Mouse (Mus musculus) kidney, adult 2 months (tissue): ENCODE data around the gene Tbc1d25. TPM values are rescaled to one million over a fixed set of nuclear protein-coding genes. Genes with fewer than 3 reads are reported as not detected.

ENCODE experiments used
- DNase-seq: peaks from one replicate; pipeline ENCODE4 v3.0.0; 2021
- H3K27ac ChIP-seq: fragments of 200-500 bp; 2 replicates; pipeline ENCODE4 v1.5.1; 2012; ENCODE audit warnings: low read depth, low read length, control low read depth, inconsistent platforms; ENCODE audit not compliant: insufficient read depth
- H3K27me3 ChIP-seq: fragments of 200-500 bp; replicated peaks from 2 replicates; pipeline ENCODE4 v1.6.1; 2012; ENCODE audit warnings: mild to moderate bottlenecking, moderate library complexity, low read length, inconsistent platforms; ENCODE audit not compliant: control insufficient read depth, insufficient read depth
- H3K36me3 ChIP-seq: fragments of 200-500 bp; 2 replicates; pipeline ENCODE4 v1.6.1; 2012; ENCODE audit warnings: mild to moderate bottlenecking, moderate library complexity, low read length, inconsistent platforms; ENCODE audit not compliant: control insufficient read depth, insufficient read depth
- H3K4me1 ChIP-seq: fragments of 200-500 bp; 2 replicates; pipeline ENCODE4 v1.6.1; 2011; ENCODE audit warnings: low read length; ENCODE audit not compliant: control insufficient read depth, insufficient read depth
- H3K4me3 ChIP-seq: fragments of 200-500 bp; 2 replicates; pipeline ENCODE4 v1.5.1; 2011; ENCODE audit warnings: mild to moderate bottlenecking, low read depth, low read length, control low read depth; ENCODE audit not compliant: insufficient read depth
- CTCF ChIP-seq: fragments of 200-500 bp; conservative IDR thresholded peaks from 2 replicates; pipeline ENCODE4 v1.5.1; 2011; ENCODE audit warnings: low read depth, mild to moderate bottlenecking, control low read depth, low read length, moderate library complexity, mixed read lengths; ENCODE audit not compliant: insufficient read depth, insufficient read length
- POLR2A ChIP-seq: fragments of 200-500 bp; IDR thresholded peaks from one replicate; pipeline ENCODE4 v1.6.1; 2011; ENCODE audit warnings: low read depth, low read length, control low read depth
- WGBS: fragments of 180-500 bp; shearing (Covaris S2); methylation state at CpG from one replicate; pipeline ENCODE4 v1.1.7; 2018; 5-methylcytosine and 5-hydroxymethylcytosine counted together
- polyA plus RNA-seq: library from polyadenylated mRNA; depleted of rRNA; stranded (reverse); fragments of >200 nt; gene quantifications from 2 replicates; pipeline ENCODE4 v1.2.3, GENCODE M21; 2012

Tbc1d25 gene
- polyA plus RNA-seq, 1 experiment = 17.0 TPM

GRCm38 (mm10) chrX:8143750-8144149, 32.2 kb downstream of the Tbc1d25 start:
- H3K36me3 ChIP-seq = peaks cover 3% of the 10 kb centered on the region; the same call in 1 of the 2 replicates
- no peak for TF ChIP-seq CTCF
- no peak for TF ChIP-seq POLR2A
- no peak for DNase-seq
- H3K4me1 ChIP-seq = peaks cover 8% of the 10 kb centered on the region; the same call in 1 of the 2 replicates
- H3K4me3 ChIP-seq = peak overlapping the region; percentile 27; the same call in 1 of the 2 replicates
- no peaks in the 10 kb centered on the region for H3K27me3 ChIP-seq
- H3K27ac ChIP-seq = no peak overlapping the region
- WGBS = 47% methylated on average over 7 of the region's 7 CpGs

DNA sequence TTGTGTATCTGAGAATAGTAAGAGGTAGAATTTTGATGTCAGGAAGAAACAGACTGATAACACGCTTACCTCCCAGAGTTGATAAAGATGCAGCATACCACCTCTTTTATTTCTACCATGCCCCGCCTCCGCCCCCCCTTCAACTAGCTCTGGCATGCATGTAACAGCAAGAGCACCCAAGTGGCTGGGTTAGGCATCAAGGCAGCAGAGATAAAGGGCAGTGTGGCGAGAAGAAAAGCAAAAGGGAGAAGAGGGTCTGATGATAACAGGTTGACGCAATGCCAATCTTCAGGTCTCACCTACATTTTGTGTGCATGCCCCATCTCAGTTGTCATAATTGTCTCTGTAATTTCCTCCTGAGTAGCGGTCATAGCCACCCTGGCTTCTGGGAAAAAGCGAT, 33.0 kb downstream of the Tbc1d25 start:
- Histone ChIP-seq H3K4me1 (peaks cover 8% of the 10 kb centered on the region; the same call in 1 of the 2 replicates), H3K27me3 (no peaks in the 10 kb centered on the region)

DNA sequence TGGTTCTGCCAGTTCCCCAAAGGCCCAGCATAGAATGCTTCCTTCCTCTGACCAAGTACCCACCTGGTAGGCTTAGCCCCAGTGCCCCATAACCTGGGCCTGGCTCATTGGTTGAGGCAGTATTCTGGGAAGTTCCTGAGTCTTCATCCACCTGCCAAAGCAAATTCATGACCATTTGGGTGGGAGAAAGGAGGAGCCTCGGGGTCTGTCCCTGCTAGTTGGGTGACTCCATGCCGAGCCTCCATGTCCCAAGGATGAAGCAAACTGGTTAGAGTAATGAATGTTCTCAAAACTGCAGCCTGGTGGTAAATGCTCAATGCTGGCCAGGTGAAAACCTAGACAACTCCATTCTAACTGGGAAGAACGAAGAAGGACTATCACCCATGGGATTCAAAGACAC, 34.9 kb downstream of the Tbc1d25 start:
- DNase-seq = no peak
- Histone ChIP-seq H3K27ac (no peak overlapping the region), H3K4me3 (no peak overlapping the region), H3K27me3 (no peaks in the 10 kb centered on the region), H3K36me3 (peaks cover 3% of the 10 kb centered on the region; the same call in 1 of the 2 replicates), H3K4me1 (peaks cover 8% of the 10 kb centered on the region; the same call in 1 of the 2 replicates)
- TF ChIP-seq CTCF = no peak
- no peak for TF ChIP-seq POLR2A
- 68% methylated on average over 3 of the region's 3 CpGs for WGBS

More for the DNA sequence above, 33.0 kb downstream of the Tbc1d25 start:
- 92% methylated on average over 7 of the region's 7 CpGs for WGBS
- H3K36me3 ChIP-seq = peaks cover 3% of the 10 kb centered on the region; the same call in 1 of the 2 replicates
- TF ChIP-seq POLR2A (no peak), CTCF (no peak)
- no peak overlapping the region for H3K27ac ChIP-seq
- DNase-seq = no peak
- no peak overlapping the region for H3K4me3 ChIP-seq

DNA sequence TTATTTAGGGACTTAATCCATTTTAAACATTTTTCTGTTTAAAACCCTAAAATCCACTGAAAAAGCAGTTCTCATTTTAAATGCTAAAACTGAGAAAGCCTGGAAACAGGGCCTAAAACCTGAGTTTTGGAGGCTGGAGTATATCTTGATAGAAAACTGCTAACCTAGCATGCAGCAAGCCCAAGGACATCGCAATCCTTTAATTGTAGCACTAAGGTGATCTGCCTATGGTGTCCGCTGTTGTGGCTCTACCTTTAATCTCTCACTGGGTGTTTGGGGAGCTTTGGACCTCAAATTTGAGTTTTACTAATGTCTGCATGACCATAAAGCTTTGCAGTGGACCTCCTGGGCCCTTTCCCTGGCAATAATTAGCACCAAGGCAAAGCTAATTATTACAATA, 35.5 kb downstream of the Tbc1d25 start:
- no peak overlapping the region for H3K4me3 ChIP-seq
- H3K27me3 ChIP-seq = no peaks in the 10 kb centered on the region
- 100% methylated on average over 2 of the region's 2 CpGs for WGBS
- no peak overlapping the region for H3K27ac ChIP-seq
- TF ChIP-seq CTCF (no peak), POLR2A (no peak)
- DNase-seq = no peak
- H3K36me3 ChIP-seq = peaks cover 3% of the 10 kb centered on the region; the same call in 1 of the 2 replicates
- peaks cover 8% of the 10 kb centered on the region; the same call in 1 of the 2 replicates for H3K4me1 ChIP-seq

DNA sequence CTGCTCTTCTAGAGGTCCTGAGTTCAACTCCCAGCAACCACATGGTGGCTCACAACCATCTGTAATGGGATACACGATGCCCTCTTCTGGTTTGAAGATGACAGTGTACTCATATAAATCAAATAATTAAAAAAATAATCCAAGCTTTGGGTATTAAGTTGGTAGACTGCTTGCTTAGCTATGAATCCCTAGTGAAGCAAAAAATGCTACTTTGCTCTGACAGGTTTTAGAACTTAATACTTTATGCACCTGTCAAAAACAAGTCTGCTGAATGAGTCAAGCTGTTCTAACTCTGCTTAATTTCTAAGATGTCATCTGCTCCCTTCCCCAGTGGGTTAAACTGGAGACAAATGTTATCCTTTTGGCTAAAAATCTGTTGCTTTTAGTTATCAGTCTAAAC, 36.5 kb downstream of the Tbc1d25 start:
- Histone ChIP-seq H3K4me1 (peaks cover 8% of the 10 kb centered on the region; the same call in 1 of the 2 replicates), H3K27ac (no peak overlapping the region), H3K4me3 (no peak overlapping the region), H3K27me3 (no peaks in the 10 kb centered on the region), H3K36me3 (peaks cover 3% of the 10 kb centered on the region; the same call in 1 of the 2 replicates)
- DNase-seq = no peak
- TF ChIP-seq POLR2A = no peak
- no peak for TF ChIP-seq CTCF
- WGBS = 0% methylated on average over 1 of the region's 1 CpGs

DNA sequence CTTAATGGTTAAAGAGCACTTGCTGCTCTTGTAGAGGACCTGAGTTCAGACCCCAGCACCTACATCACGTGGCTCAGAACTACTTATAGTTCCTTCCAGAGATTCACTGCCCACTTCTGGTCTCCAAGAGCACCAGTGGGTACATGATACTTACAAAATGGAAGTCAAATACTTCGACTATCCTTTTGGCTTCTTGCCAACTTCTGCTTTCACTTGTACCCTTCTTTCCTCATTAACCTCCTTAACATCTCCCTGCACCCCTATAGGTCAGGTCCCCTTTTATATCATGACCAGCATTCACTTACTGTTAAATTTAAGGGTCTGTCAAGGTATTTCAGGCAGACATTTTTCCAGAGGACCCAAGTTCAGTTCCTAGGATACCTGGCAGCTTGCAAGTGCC, 40.1 kb downstream of the Tbc1d25 start:
- WGBS = 52% methylated on average over 2 of the region's 2 CpGs
- H3K4me1 ChIP-seq = peaks cover 4% of the 10 kb centered on the region; the same call in 1 of the 2 replicates
- no peaks in the 10 kb centered on the region for H3K36me3 ChIP-seq
- H3K27me3 ChIP-seq = no peaks in the 10 kb centered on the region
- no peak for TF ChIP-seq POLR2A
- no peak for TF ChIP-seq CTCF
- H3K4me3 ChIP-seq = no peak overlapping the region
- no peak overlapping the region for H3K27ac ChIP-seq
- DNase-seq = peak; percentile 17

GRCm38 (mm10) chrX:8132017-8132976, 43.7 kb downstream of the Tbc1d25 start, which contains the start of gene Wdr13:
Gene Wdr13 (minus strand): TSS chrX:8132892.
- Histone ChIP-seq H3K27me3 (no peaks in the 10 kb centered on the region), H3K4me3 (peak within 1 kb of the TSS; percentile 69), H3K27ac (peak within 1 kb of the TSS; percentile 96), H3K36me3 (no peaks in the 10 kb centered on the region), H3K4me1 (peaks cover 4% of the 10 kb centered on the region; the same call in 1 of the 2 replicates)
- WGBS = 1% methylated on average over 38 of the region's 40 CpGs
- TF ChIP-seq POLR2A = no peak
- no peak for TF ChIP-seq CTCF
- peak; percentile 95 for DNase-seq
